Mouse (Mus musculus) C2C12 (cell line): ENCODE data around the gene Gm45062.

Source experiments
- CTCF ChIP-seq: IDR thresholded peaks from one replicate; pipeline ENCODE4 v1.5.1; 2011; ENCODE audit not compliant: control insufficient read depth, insufficient read depth, insufficient read length
- FOSL1 ChIP-seq: IDR thresholded peaks from one replicate; pipeline ENCODE4 v1.8.0; 2011; ENCODE audit warnings: mild to moderate bottlenecking, low read length; ENCODE audit not compliant: poor library complexity, insufficient read depth, severe bottlenecking
- MAX ChIP-seq: IDR thresholded peaks from one replicate; pipeline ENCODE4 v1.6.1; 2011; ENCODE audit warnings: mild to moderate bottlenecking, control low read depth
- MYOD1 ChIP-seq: IDR thresholded peaks from one replicate; pipeline ENCODE4 v1.6.1; 2011; ENCODE audit warnings: low read depth; ENCODE audit not compliant: control insufficient read depth, insufficient read length
- MYOG ChIP-seq: IDR thresholded peaks from one replicate; pipeline ENCODE4 v1.6.1; 2011; ENCODE audit not compliant: control insufficient read depth, insufficient read length; ENCODE audit errors: extremely low read depth
- USF1 ChIP-seq: IDR thresholded peaks from one replicate; pipeline ENCODE4 v1.6.1; 2011; ENCODE audit warnings: low read depth, mild to moderate bottlenecking, control low read depth, moderate library complexity

DNA sequence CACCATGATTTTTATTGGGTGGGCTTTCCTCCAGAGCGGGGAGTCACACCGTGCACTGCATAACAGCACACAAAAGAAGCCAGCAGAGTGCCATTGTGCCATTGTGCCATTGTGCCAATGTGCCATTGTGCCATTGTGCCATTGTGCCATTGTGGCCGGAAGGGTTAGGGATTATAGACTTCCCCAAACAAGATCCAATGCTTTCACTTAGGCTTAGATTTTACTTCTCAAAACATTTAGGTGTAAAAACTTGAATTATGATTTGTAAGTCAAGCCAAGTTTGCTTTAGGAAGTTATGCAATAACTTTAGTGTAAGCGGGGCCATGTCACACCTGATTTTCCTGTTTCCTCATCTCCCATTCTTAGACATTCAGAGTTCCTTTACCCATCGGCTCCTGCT lies 156.6 kb downstream of the Gm45062 start:
- no peak for TF ChIP-seq FOSL1
- TF ChIP-seq USF1 = no peak
- no peak for TF ChIP-seq CTCF
- no peak for TF ChIP-seq MYOD1
- no peak for TF ChIP-seq MYOG
- TF ChIP-seq MAX = no peak
